Mouse (Mus musculus) thymus, postnatal 10 days (tissue): ENCODE measurements around the gene Ubfd1.
A peak's percentile ranks its signal among the peaks of the same experiment; 100 is the strongest.

Experiments
- DNase-seq, 2 experiments: peaks; one replicate each; pipeline ENCODE4 v3.0.0; 2021; ENCODE audit warnings: low spot score in 2 of 2

Ubfd1 gene

GRCm38 (mm10) chr7:122087195-122087982 lies 20.4 kb downstream of the Ubfd1 start:
- no peak for DNase-seq

- DNase-seq: no peak
These were observed 27.8 kb downstream of the Ubfd1 start for GRCm38 (mm10) chr7:122094564-122095330.

GRCm38 (mm10) chr7:122098009-122098408 lies 31.0 kb downstream of the Ubfd1 start:
- no peak for DNase-seq

GRCm38 (mm10) chr7:122099222-122099621 lies 32.2 kb downstream of the Ubfd1 start:
- peak; percentile 11 to 46 for DNase-seq

DNA sequence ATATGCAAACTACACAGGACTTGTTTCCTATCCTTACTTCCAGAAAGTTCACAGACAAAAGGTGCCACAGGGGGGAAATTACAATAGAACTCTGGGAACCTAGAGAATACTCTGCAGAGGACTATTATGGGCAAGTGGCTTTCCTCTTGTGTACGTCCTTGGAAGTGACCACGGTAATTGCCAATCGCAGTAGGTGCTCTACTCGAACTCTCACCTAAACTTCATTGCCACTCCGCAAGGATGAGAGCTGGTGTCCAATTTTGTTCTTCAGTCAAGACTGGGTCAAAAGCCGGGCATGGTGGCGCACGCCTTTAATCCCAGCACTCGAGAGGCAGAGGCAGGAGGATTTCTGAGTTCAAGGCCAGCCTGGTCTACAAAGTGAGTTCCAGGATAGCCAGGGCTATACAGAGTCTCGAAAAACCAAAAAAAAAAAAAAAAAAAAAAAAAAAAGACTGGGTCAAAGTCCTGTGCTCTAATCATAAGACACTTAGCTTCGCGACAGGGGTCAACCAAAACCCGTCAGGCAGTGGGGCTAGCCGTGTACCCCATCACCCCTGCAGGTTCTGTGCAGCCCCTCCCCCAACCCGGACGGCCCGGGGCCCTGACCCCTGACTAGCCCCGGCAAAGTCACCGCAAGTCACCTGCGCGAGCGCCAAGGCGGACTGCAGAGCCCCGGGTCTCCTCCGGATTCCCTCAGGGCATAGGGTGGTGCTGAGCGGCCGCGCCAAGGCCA lies 34.2 kb downstream of the Ubfd1 start:
- DNase-seq: peak in 1 of 2 experiments; percentile 41

DNA sequence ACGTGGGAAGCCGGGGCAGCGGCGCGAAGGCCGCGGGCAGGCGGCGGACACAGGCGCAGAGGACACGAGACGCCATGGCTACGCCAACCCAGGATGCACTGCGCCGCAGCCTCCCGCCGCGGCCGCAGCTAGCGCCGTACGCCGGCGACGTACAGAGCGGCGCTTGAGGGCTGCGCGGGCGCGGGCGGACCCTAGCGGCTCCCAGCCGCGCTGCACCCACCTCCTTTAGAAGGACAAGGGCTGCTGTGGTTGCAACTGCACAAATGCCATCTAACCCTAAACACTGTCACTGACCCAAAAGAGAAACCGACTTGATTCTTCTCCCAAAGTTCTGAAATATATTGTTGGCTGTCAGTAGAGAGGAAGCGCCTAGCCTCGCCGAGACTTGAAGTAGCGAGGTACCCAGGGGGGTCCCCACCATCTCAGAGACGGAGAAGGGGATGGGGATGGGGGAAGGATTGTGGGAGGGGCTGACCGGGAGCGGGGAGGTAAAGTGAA lies 34.8 kb downstream of the Ubfd1 start, which contains the start of gene Ndufab1:
TSS of gene Ndufab1 (minus strand) at position 140 of the 498 bp plus-strand sequence.
- DNase-seq: peak; percentile 66 to 82

- no peak for DNase-seq
These were observed 41.2 kb downstream of the Ubfd1 start for GRCm38 (mm10) chr7:122108206-122108605.

DNA sequence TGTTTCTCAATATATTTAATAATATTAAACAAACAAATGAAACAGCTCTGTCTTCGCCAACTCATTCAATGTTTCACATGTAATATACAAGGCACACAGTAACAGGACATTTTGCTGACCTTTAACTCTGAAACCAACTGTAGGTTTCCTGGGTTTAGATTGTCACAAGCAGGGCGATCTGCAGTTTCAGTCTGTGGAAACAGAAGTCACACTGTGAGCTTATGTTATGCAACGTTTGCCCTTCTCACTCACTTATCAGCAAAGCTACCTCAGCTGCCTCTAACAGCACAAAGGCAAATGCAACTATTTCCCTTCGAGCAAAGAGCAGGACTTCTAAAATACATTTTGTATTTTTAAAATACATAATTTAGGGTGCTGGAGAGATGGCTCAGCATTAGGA lies 56.5 kb downstream of the Ubfd1 start:
- no peak for DNase-seq

DNA sequence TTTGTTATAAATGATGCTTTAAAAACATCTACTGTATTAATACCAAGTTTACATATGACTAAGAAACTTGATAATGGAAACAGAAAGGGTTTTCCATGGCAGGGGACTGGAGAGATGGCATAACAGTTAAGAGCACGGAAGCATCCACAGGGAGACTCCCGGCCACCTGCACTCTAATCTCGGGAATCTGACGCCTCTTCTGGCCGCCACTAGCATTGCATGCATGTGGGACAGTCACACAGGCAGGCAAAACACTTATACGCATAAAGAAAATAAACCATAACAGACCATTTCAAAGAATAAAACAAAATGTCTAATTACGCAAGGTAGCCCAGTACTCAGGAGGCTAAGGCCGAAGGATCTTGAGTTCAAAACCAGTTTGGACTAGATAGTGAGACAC lies 58.7 kb downstream of the Ubfd1 start:
- DNase-seq: no peak

GRCm38 (mm10) chr7:122126946-122127345 lies 60.0 kb downstream of the Ubfd1 start:
- DNase-seq: no peak
